Mouse (Mus musculus): Measurements from ENCODE around the gene Rasal3. TPM values are rescaled to one million over a fixed set of nuclear protein-coding genes. Genes with fewer than 3 reads are reported as not detected.

Rasal3 gene
- 100 to 1,000 TPM; 340 to 356 TPM for total RNA-seq (2023)

GRCm38 (mm10) chr17:32403417-32403816 is at the start of gene Rasal3:
Gene Rasal3 (minus strand): TSS chr17:32403583.

DNA sequence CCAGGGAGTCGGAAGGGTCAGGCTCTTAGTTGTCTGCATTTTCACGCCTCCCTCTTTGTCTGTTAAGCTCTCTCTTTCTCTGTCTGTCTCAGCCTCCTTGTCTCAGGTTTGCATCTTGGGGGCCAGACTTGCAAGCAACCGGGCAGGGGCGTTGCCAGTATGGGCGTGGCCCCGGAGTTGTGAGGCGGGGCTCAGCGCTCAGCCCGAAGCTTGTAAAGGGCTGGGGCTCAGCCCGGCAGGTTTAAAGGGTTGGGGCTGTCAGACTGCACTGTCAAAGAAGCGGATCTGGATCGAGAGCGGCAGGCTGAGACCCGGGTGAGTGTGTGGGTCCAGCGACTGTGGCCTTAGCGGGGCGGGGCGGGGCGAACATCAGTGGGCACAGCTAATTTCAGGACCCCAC is 49.1 kb upstream of the Rasal3 start, which contains the start of gene Cyp4f39:
Gene Cyp4f39, plus strand, starts transcription at position 242 of the 400 bp plus-strand sequence.

DNA sequence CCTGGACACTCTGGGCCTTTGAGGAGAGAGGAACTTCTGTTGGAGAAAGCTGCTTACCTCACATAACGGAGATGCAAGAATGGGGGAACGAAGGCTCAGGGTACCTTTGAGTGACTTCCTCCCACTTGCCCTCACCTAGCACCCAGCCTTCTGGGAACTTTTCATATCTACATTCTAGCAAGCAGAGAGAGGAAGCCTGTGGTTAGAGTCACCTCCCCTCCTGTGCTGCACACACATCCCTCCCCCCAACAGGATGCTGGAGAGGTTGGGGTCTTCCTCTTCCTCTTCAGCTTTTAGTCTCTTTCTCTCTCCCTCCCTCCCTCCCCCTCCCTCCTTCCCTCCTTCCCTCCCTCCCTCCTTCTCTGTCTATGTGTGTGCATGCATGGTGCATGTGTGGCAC is 20.7 kb upstream of the Rasal3 start, which contains the start of gene Pglyrp2:
Gene Pglyrp2, minus strand, starts transcription at position 134 of the 400 bp plus-strand sequence.

GRCm38 (mm10) chr17:32389101-32389659 is 14.2 kb downstream of the Rasal3 start, which contains the start of gene Wiz:
Gene Wiz (minus strand): TSS chr17:32389439.

DNA sequence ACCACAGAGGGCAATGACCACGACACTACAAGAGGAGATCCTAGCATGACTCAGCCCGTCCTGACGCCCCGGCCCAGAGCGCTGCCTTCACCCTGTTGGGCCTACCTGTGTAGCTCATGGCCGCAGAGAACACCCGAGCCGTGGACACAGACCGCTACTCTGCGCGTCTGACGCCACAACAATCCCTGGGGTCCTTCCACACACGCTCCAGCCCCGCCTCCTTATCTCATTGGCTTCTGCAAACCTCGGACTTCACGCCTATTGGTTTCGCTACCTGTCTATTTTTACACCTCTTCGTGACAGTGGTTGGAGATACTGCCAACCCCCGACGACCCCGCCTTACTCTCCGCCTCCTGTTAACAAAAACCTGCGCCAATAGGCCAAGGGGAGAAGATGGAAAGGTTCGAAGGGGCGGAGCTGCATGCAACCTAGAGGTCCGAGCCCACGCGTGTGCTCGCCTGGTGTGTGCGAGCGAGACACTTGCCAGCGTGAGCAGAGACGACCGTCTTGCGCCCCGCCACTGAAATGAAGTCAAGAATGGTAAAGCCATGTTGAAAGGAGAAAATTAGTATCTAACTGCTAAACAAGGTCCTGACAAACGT is 52.9 kb downstream of the Rasal3 start, which contains the start of gene Akap8l:
Gene Akap8l, minus strand, starts transcription at position 226 of the 602 bp plus-strand sequence.

Other genes with a start within 250 kb of the Rasal3 start
- not detected for gene Notch3, start 236.7 kb downstream of the Rasal3 start, total RNA-seq (2023)
- 1 to 10 TPM; 1.6 to 2.2 TPM for gene Ephx3, start 214.0 kb downstream of the Rasal3 start, total RNA-seq (2023)
- gene Brd4, start 118.9 kb downstream of the Rasal3 start, total RNA-seq (2023) = 100 to 1,000 TPM; 291 to 310 TPM
- 100 to 1,000 TPM; 321 to 345 TPM for gene Akap8, start 82.3 kb downstream of the Rasal3 start, total RNA-seq (2023)
- 100 to 1,000 TPM; 224 to 249 TPM for gene Akap8l, start 53.0 kb downstream of the Rasal3 start, total RNA-seq (2023)
- gene Wiz, start 14.1 kb downstream of the Rasal3 start, total RNA-seq (2023) = 10 to 100 TPM; 39.2 to 41.5 TPM
- gene Pglyrp2, start 20.6 kb upstream of the Rasal3 start, total RNA-seq (2023) = 10 to 100 TPM; 35.9 to 45.0 TPM
- gene Cyp4f39, start 49.1 kb upstream of the Rasal3 start, total RNA-seq (2023) = not detected
- under 1 TPM; 0.23 to 0.36 TPM for gene Cyp4f17, start 102.5 kb upstream of the Rasal3 start, total RNA-seq (2023)
- gene Cyp4f16, start 133.0 kb upstream of the Rasal3 start, total RNA-seq (2023) = 1 to 10 TPM; 2.2 to 4.1 TPM
- gene Cyp4f37, start 217.7 kb upstream of the Rasal3 start, total RNA-seq (2023) = not detected

All from B cell, adult 67 days (primary cell).